Mouse (Mus musculus) left cerebral cortex, adult 9 months (tissue): ENCODE measurements around the gene Acap2.
A peak's percentile ranks its signal among the peaks of the same experiment; 100 is the strongest.

Experiments
- DNase-seq, 2 experiments: peaks; one replicate each; pipeline ENCODE4 v3.0.0; 2022; ENCODE audit warnings: low spot score in 2 of 2

Acap2 gene

GRCm38 (mm10) chr16:31047186-31047898 is 153.7 kb downstream of the Acap2 start:
- no peak for DNase-seq

GRCm38 (mm10) chr16:31046217-31046659 is 154.8 kb downstream of the Acap2 start:
- DNase-seq = peak in 1 of 2 experiments; percentile 34

GRCm38 (mm10) chr16:31045211-31045610 is 155.8 kb downstream of the Acap2 start:
- DNase-seq = no peak

- no peak for DNase-seq
These were observed 157.9 kb downstream of the Acap2 start for GRCm38 (mm10) chr16:31043136-31043535.
